Mouse (Mus musculus) gastrocnemius, adult 18-20 months (tissue): ENCODE results near the gene Foxn3. TPM values are rescaled to one million over a fixed set of nuclear protein-coding genes. Genes with fewer than 3 reads are reported as not detected.

Experiments used
- DNase-seq: peaks from one replicate; pipeline ENCODE4 v3.0.0; 2021; ENCODE audit warnings: low spot score
- total RNA-seq, 2 experiments: library from RNA; stranded (reverse); gene quantifications; 2 replicates each; pipeline ENCODE4 v1.2.3; 2021

Foxn3 gene
- total RNA-seq, 2 experiments from 2014 or later: 187 to 214 TPM

GRCm38 (mm10) chr12:99299900-99300299, 263.5 kb downstream of the Foxn3 start:
- no peak for DNase-seq

GRCm38 (mm10) chr12:99298851-99299600, 264.4 kb downstream of the Foxn3 start:
- DNase-seq: no peak

- DNase-seq: no peak
Measured at GRCm38 (mm10) chr12:99298242-99298641, 265.1 kb downstream of the Foxn3 start.

- DNase-seq: no peak
Measured at GRCm38 (mm10) chr12:99297792-99298191, 265.6 kb downstream of the Foxn3 start.

GRCm38 (mm10) chr12:99293532-99293931, 269.9 kb downstream of the Foxn3 start:
- DNase-seq: no peak

- DNase-seq: no peak
Measured at GRCm38 (mm10) chr12:99292152-99292551, 271.2 kb downstream of the Foxn3 start.

- DNase-seq: peak; percentile 37
Measured at GRCm38 (mm10) chr12:99287081-99287480, 276.3 kb downstream of the Foxn3 start.

- no peak for DNase-seq
Measured at GRCm38 (mm10) chr12:99286662-99287061, 276.7 kb downstream of the Foxn3 start.

GRCm38 (mm10) chr12:99285656-99286055, 277.7 kb downstream of the Foxn3 start:
- no peak for DNase-seq

- DNase-seq: no peak
Measured at GRCm38 (mm10) chr12:99285199-99285598, 278.2 kb downstream of the Foxn3 start.

GRCm38 (mm10) chr12:99284419-99285069, 278.8 kb downstream of the Foxn3 start:
- no peak for DNase-seq

GRCm38 (mm10) chr12:99280826-99281225, 282.6 kb downstream of the Foxn3 start:
- DNase-seq: no peak

- no peak for DNase-seq
Measured at GRCm38 (mm10) chr12:99280291-99280690, 283.1 kb downstream of the Foxn3 start.

- DNase-seq: peak; percentile 52
Measured at GRCm38 (mm10) chr12:99279426-99279825, 284.0 kb downstream of the Foxn3 start.

GRCm38 (mm10) chr12:99274589-99274988, 288.8 kb downstream of the Foxn3 start:
- no peak for DNase-seq

- DNase-seq: peak; percentile 67
Measured at GRCm38 (mm10) chr12:99269396-99269795, 294.0 kb downstream of the Foxn3 start.

- no peak for DNase-seq
Measured at GRCm38 (mm10) chr12:99268954-99269353, 294.4 kb downstream of the Foxn3 start.

- no peak for DNase-seq
Measured at GRCm38 (mm10) chr12:99267732-99268131, 295.6 kb downstream of the Foxn3 start.

- DNase-seq: no peak
Measured at GRCm38 (mm10) chr12:99266434-99266833, 296.9 kb downstream of the Foxn3 start.

- no peak for DNase-seq
Measured at GRCm38 (mm10) chr12:99265777-99266176, 297.6 kb downstream of the Foxn3 start.

GRCm38 (mm10) chr12:99264386-99264785, 299.0 kb downstream of the Foxn3 start:
- DNase-seq: no peak

- DNase-seq: no peak
Measured at GRCm38 (mm10) chr12:99263592-99264335, 299.6 kb downstream of the Foxn3 start.
